Mouse (Mus musculus) ES-CJ7 (cell line): ENCODE results near the gene Sh3rf1.

Source experiments
- DNase-seq: peaks from one replicate; pipeline ENCODE4 v3.0.0; 2011; ENCODE audit warnings: low read depth, low spot score

Sh3rf1 gene

DNA sequence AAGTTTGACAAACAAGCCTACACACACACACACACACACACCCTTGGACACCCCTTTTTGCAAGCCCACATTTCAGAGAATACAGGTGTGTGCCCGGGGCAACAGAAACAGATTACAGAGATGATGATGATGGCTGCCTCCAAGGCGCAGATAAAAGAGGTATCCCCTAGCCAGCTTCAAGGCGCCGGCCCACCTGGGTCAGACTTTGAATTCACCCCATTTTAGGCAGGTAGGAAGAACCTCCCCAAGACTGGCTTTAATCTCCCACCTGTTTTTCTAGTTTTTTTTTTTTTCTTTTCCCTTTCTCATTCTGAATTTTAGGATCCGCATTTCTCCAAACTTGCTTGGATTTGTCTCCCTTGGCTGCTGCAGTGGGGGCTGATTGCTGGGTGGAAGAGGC lies 389 bp upstream of the Sh3rf1 start:
- DNase-seq, result no peak

- peak; percentile 48 for DNase-seq
Observed at GRCm38 (mm10) chr8:61224380-61225092, 864 bp downstream of the Sh3rf1 start.

GRCm38 (mm10) chr8:61225581-61226395 lies 2.1 kb downstream of the Sh3rf1 start:
- DNase-seq, result no peak

GRCm38 (mm10) chr8:61226632-61227031 lies 3.0 kb downstream of the Sh3rf1 start:
- DNase-seq, result no peak

DNA sequence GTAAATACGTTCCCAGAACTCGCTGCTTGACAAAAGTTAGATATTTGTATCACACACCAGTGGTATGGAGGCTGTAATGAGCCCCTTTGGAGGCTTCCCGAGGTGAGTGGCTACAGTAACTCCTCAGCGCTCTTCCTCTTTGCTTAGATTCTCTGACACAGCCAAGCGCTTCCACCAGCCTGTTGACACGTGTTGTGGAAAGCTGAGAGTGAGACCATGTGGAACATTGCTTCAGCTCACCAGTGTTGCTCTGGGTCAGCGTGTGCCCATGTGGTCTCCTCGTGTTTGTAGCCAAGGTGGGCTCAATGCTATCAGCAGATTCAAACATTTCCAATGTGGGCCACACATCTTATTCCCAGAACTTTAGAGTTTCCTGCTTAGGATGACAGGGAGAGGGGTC lies 5.0 kb downstream of the Sh3rf1 start:
- no peak for DNase-seq

GRCm38 (mm10) chr8:61229511-61230195 lies 6.0 kb downstream of the Sh3rf1 start:
- no peak for DNase-seq

DNA sequence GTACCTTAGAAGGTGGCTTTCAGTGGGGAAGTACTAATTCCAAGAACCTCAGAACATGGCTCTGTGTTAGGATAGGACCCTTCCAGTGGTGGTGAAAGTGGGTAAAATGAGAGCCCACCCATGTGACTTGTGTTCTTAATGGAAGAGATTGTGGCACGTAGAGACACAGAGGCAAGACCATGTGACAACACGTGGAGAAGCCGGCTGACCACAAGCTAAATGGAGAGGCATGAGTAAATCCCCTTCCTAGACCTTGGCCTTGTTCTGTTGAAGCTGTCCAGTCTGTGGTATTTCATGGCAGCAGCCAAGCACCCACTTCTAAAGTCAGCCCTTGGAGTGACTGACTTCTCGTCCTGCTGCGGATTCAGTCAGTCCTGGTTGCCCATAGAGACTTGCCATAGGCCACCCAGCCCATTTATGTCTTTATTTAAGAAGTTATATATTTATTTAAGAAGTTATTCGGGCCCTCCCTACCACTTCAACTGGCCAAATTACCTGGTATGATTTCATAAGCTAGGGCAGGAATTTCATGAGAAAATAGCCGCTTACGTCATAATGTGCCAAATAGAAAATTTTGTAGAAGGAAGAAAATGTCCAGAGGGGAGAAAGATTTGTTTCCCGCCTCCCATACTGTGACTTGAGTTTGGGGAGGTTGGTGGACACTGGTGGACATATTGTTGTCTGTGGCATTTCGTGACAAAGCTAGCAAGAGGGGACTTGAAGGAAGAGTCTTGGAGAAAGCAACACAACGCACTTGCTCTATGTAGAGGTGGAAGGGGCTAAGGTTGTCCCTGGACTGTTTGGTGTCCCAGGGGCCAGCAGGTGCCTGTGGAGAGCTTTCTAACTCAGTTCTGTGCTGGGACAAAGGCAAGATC lies 7.4 kb downstream of the Sh3rf1 start:
- DNase-seq, result no peak

- DNase-seq, result no peak
Observed at GRCm38 (mm10) chr8:61235499-61235898, 11.8 kb downstream of the Sh3rf1 start.

DNA sequence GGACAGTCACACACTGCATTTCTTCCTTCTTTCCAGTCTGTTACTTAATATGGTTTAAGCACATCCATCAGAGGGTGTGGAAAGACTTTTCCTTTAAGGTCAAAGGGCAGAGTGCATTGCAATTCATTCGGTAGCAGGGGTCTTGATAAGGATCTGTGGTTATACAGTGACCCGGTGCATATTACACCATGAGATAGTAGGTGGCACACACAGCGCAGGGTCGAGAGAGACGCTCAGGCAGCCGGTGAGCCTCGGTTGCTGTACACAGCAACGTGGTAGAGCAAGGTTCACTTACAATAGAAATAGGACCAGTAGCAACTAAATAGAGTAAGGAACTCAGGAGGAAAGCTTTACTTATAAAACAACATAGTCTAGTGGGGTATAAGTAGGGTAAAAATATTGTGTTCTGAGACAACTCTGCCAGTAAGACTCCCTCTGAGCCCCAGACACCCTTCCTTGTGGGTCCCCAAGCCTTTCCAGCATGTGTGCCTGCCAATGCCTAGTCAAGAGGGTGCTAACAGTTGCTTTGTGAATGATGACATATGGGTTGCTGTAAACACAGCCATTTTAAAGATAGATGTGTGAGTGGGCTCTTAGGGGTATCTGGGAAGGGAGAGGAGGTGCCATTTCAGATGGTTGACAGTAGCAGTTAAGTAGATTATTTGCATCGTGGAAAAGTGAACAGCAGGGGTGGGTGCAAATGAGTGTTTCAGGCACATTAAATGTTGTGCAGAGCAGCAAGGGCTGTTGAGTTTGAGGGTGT lies 13.0 kb downstream of the Sh3rf1 start:
- no peak for DNase-seq

- DNase-seq, result no peak
Observed at GRCm38 (mm10) chr8:61239576-61239975, 15.9 kb downstream of the Sh3rf1 start.

- no peak for DNase-seq
Observed at GRCm38 (mm10) chr8:61241229-61241628, 17.6 kb downstream of the Sh3rf1 start.

GRCm38 (mm10) chr8:61242896-61243295 lies 19.2 kb downstream of the Sh3rf1 start:
- peak; percentile 94 for DNase-seq

GRCm38 (mm10) chr8:61243491-61243890 lies 19.8 kb downstream of the Sh3rf1 start:
- DNase-seq, result peak; percentile 87

DNA sequence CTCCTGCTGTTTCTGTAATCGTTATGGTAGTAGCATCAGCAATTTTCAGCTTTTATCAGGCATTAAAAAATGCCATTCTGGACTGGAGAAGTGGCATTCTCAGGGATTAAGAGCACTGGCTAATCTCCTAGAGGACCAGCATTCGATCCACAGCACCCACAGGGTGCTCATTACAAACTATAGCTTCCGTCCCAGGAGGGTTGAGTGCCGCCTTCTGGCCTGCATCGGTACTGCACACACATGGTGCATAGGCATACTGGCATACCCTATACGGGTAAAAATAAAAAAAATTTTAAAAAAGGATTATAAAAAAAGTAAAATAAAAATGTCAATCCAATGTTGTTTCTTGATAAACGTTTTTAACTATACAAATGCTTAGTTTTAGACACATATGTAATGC lies 20.5 kb downstream of the Sh3rf1 start:
- peak; percentile 79 for DNase-seq

DNA sequence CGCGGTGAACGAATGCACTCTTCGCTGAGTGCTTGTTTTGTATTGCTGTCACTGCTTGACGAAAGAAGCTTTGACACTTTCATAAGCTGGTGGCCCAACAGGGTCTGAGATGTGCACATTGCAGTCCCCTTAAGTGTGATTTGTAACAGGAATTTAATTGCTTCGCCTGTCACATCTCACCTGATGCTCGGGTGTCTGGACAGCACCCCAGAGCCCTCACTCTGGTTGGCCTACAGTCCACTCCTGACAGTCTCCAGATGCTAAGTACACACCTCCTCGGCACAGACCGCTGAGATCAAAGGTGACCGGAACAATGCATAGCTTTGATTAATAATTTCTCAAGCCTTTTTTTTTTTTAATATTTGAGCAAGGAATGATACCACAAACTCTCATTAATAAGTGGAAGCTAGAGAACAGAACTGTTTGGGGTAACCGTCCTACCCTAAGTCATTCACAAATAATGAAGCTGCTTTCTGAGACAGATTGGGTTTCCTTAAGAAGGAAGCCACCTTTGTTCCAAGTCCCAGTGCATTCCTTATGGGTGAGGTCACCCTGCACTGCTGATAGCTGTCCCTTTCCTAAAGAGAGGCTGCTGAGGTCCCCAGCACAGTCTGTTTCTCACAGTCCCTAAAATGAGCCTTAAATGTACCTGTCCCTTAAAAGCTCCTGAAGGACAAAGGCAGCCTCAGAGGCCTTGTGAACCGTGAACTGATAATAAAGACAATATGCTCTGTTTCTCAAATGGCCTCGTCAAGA lies 23.8 kb downstream of the Sh3rf1 start:
- peak; percentile 38 for DNase-seq

GRCm38 (mm10) chr8:61249511-61249910 lies 25.8 kb downstream of the Sh3rf1 start:
- DNase-seq, result no peak

GRCm38 (mm10) chr8:61254196-61254595 lies 30.5 kb downstream of the Sh3rf1 start:
- no peak for DNase-seq

DNA sequence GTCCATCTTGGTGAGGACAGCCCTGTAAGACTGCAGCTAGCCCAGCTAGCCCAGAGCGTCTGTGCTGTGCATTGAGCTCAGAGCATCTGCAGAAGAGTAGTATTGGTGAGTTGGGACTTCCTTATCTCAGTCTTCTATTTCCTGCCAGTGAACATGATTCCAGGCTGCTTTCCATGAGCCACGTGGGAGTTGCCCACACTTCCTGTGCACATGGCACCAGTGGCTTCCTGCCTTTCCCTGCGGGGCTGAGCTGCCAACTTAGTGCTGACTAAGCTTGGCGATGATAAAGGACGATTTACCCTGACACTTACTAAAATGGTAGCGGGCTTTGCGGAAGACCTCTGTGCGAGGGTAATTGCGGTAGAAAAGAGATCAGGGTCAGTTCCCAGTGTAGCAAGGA lies 35.2 kb downstream of the Sh3rf1 start:
- no peak for DNase-seq

GRCm38 (mm10) chr8:61259526-61259925 lies 35.9 kb downstream of the Sh3rf1 start:
- DNase-seq, result no peak

DNA sequence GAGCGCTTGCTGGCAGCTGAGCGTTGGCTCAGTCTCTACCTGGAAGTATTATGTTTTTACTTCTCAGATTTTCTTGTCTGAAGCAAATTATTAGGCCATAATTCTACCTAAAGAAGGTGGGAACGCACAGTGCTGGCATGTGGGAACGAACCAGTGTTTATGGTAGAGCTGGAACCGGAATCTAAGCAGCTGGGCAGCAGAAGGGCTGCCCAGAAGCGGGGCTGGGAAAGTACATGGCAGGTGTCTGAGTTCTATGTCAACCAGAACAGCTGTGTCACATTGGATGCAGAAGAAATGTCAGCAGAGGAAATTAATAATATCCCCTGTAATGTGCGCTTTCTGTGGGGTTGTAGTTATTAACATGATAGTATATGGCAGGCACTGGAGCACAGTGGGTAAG lies 36.9 kb downstream of the Sh3rf1 start:
- DNase-seq, result no peak
